Mouse (Mus musculus) midbrain, postnatal 0 days (tissue): ENCODE measurements at regions not wholly inside any gene's neighbourhood (a gene's known extent, or its start where the extent isn't known, plus 50 kb on each side); places are given as distances from the start of the nearest gene placed in this dataset.
A peak's percentile ranks its signal among the peaks of the same experiment; 100 is the strongest.

ENCODE experiments used
- ATAC-seq: fragments of 200-750 bp; cut with Nextera tagmentation; 2 replicates; pipeline ENCODE4 v1.8.0; 2017; ENCODE audit warnings: moderate number of reproducible peaks, mild to moderate bottlenecking, moderate TSS enrichment, moderate library complexity; ENCODE audit not compliant: low FRiP score
- DNase-seq: peaks from one replicate; pipeline ENCODE4 v3.0.0-alpha.2; 2015; ENCODE audit warnings: low spot score
- H3K27ac ChIP-seq: fragments of 300-500 bp; sonication (generic); 2 replicates; pipeline ENCODE4 v1.5.1; 2014; ENCODE audit warnings: low read depth, mild to moderate bottlenecking, low read length, mixed read lengths
- H3K27me3 ChIP-seq: fragments of 300-500 bp; sonication (generic); 2 replicates; pipeline ENCODE4 v1.6.1; 2014; ENCODE audit warnings: low read length, control low read depth, mixed read lengths; ENCODE audit not compliant: insufficient read depth
- H3K36me3 ChIP-seq: fragments of 300-500 bp; sonication (generic); 2 replicates; pipeline ENCODE4 v1.6.1; 2014; ENCODE audit warnings: low read length, control low read depth, mixed read lengths; ENCODE audit not compliant: insufficient read depth
- H3K4me1 ChIP-seq: fragments of 300-500 bp; sonication (generic); 2 replicates; pipeline ENCODE4 v1.6.1; 2014; ENCODE audit warnings: mild to moderate bottlenecking, control low read depth, antibody characterized with exemption, low read length, mixed read lengths; ENCODE audit not compliant: insufficient read depth
- H3K4me2 ChIP-seq: fragments of 300-500 bp; sonication (generic); 2 replicates; pipeline ENCODE4 v1.6.1; 2014; ENCODE audit warnings: low read depth, mild to moderate bottlenecking, low read length, mixed read lengths; ENCODE audit not compliant: poor library complexity, severe bottlenecking
- H3K4me3 ChIP-seq: fragments of 300-500 bp; sonication (generic); 2 replicates; pipeline ENCODE4 v1.5.1; 2014; ENCODE audit warnings: low read depth, mild to moderate bottlenecking, low read length, moderate library complexity
- H3K9ac ChIP-seq: fragments of 300-500 bp; sonication (generic); replicated peaks from 2 replicates; pipeline ENCODE4 v1.6.1; 2014; ENCODE audit warnings: mild to moderate bottlenecking, low read length, moderate library complexity, mixed read lengths; ENCODE audit not compliant: poor library complexity, severe bottlenecking
- H3K9me3 ChIP-seq: fragments of 300-500 bp; sonication (generic); 2 replicates; pipeline ENCODE4 v1.6.1; 2016; ENCODE audit warnings: low read length, control low read depth
- CTCF ChIP-seq: IDR thresholded peaks from 2 replicates; pipeline ENCODE4 v1.5.1; 2016; ENCODE audit warnings: antibody characterized with exemption, mild to moderate bottlenecking
- WGBS: fragments of 180-500 bp; shearing (Covaris S2); extraction: QIAGEN DNeasy Blood & Tissue Kit; methylation state at CpG from one replicate; pipeline ENCODE4 v1.1.7; 2014; 5-methylcytosine and 5-hydroxymethylcytosine counted together

DNA sequence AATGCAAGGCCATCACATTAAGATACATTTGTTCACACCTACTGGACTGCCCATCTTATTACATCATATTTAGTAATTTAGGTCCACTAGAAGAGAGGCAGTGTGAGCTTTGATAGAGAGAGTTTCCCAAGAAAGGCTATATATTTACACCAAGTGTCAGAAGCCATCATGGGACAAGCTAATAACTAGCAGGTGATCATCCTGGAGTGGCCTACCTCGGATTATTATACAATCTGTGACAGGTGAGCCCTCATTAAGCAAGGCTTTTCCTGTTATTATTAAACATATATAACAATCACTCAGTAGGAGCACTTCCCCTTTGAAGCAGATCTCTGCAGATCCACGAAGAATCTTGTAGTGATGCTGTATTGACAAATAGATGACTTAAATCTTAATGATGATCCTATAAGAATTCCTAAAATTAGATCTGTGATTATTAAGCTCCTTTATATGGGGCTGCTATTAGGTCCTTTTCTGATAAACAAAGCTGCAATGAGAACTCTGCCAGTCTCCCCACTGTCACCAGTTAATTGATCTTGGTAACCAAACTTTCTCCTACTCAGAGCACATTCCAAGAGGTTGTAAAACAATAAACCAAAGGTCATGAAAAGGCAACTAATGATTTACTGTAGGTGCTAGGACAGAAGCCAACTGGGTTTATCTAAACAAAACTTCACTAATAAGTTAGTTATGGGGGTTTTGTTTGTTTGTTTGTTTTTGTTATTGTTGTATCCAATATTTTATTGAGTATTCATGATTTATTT, 1068.2 kb downstream of the Zpld1 start:
- Histone ChIP-seq H3K27me3 (no peaks in the 10 kb centered on the region), H3K4me3 (no peak overlapping the region), H3K27ac (no peak overlapping the region), H3K4me2 (no peak overlapping the region), H3K9ac (no peak overlapping the region), H3K9me3 (no peaks in the 10 kb centered on the region), H3K4me1 (no peaks in the 10 kb centered on the region), H3K36me3 (no peaks in the 10 kb centered on the region)
- no peak for TF ChIP-seq CTCF
- DNase-seq (no peak), ATAC-seq (no peak)
- 64% methylated on average over 2 of the region's 2 CpGs for WGBS

DNA sequence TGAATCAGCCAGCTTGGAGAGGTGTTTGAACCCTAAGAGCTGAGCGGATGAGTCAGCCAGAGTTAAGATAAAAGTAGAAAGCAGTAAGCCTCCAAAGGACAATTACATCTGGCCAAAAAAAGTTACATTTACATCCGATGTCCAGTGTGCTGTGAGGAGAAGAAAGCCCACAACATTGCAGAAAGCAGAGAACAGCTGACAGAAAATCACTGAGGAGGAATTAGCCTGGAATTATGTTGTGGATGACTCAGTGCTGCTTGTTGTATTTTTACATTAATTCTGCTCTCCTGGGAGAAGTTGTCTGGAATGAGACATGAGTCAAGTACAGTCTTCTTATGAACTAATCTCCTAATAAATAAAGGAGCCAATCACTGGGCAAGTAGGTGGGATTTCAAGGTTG, 1071.6 kb downstream of the Zpld1 start:
- DNase-seq (no peak), ATAC-seq (no peak)
- Histone ChIP-seq H3K4me3 (no peak overlapping the region), H3K9me3 (no peaks in the 10 kb centered on the region), H3K27ac (no peak overlapping the region), H3K36me3 (no peaks in the 10 kb centered on the region), H3K27me3 (no peaks in the 10 kb centered on the region), H3K4me2 (no peak overlapping the region), H3K9ac (no peak overlapping the region), H3K4me1 (no peaks in the 10 kb centered on the region)
- 95% methylated on average over 2 of the region's 2 CpGs for WGBS
- TF ChIP-seq CTCF: no peak

DNA sequence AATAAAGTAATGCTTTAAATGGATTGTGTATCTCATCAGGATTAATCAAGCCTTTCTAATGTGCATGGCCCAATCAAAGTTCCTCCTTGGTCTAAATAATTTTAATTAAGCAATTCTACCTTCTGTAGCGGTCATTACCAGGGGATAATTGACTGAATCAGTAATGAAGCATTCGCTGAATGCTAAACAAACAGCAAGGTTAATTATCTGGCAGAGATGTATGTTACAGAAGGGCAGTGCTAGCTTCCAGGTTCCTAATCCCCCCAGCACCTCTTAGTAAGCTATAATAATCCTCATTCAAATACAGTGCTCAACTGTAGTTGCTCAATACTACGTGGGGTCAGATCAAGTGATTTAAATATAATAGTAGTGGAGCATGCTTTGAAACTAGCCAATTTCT, 1102.6 kb downstream of the Zpld1 start:
- Histone ChIP-seq H3K27ac (no peak overlapping the region), H3K27me3 (no peaks in the 10 kb centered on the region), H3K4me1 (no peaks in the 10 kb centered on the region), H3K36me3 (no peaks in the 10 kb centered on the region), H3K9me3 (no peaks in the 10 kb centered on the region), H3K4me2 (no peak overlapping the region), H3K4me3 (no peak overlapping the region), H3K9ac (no peak overlapping the region)
- DNase-seq (peak; percentile 26), ATAC-seq (no peak)
- 43% methylated on average over 3 of the region's 3 CpGs for WGBS
- TF ChIP-seq CTCF: no peak

DNA sequence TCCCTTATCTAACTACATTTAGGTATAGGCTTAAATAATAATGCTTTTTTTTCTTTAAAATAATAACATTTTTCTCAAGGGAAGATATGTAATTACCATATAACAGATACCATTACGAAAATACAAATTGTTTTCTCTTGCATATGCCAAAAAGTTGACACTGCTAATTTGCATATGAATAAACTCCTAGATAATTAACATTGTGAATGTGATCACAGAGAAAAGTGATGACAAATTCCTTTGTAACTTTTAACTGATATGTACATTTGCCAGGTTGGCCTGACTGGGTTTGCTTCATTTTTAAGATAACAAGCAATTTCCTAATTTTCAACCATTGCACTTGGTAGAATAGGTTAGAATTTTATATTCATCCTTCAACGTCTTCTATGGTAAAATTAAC, 1103.1 kb downstream of the Zpld1 start:
- no peaks in the 10 kb centered on the region for H3K9me3 ChIP-seq
- H3K36me3 ChIP-seq: no peaks in the 10 kb centered on the region
- TF ChIP-seq CTCF: no peak
- ATAC-seq: no peak
- H3K27ac ChIP-seq: no peak overlapping the region
- no peak overlapping the region for H3K4me3 ChIP-seq
- H3K9ac ChIP-seq: no peak overlapping the region
- DNase-seq: no peak
- WGBS: 67% methylated on average over 2 of the region's 2 CpGs
- no peak overlapping the region for H3K4me2 ChIP-seq
- H3K4me1 ChIP-seq: no peaks in the 10 kb centered on the region
- no peaks in the 10 kb centered on the region for H3K27me3 ChIP-seq
